ENCODE assay signal across 8 mouse cellular contexts in genomic region chr6:100882381-100883213, GRCm38 (mm10). TPM values are rescaled to one million over a fixed set of nuclear protein-coding genes. Genes with fewer than 3 reads are reported as not detected.
A peak's percentile ranks its signal among the peaks of the same experiment; 100 is the strongest.
DNase-seq lines count a peak whose midpoint lies in the region; ATAC-seq and TF ChIP-seq lines count a peak whose summit lies in the region.

No protein-coding gene starts in this region.

- DNase-seq in A20 (ENCODE audit: low read depth, low spot score), result peak; percentile 45
- DNase-seq in adrenal gland, postnatal 14 days, result peak; percentile 74
- DNase-seq in liver, adult 2 months (ENCODE audit: extremely low read depth, low read depth, low spot score), result peak; percentile 82
- DNase-seq in natural killer cell, adult 2 months (ENCODE audit: low spot score in 2 of 2), result peak; percentile 9 to 37
- DNase-seq in stomach, postnatal 0 days (ENCODE audit: low spot score), result peak; percentile 67

- WGBS in heart, embryonic 11.5 days (ENCODE audit: insufficient replicate concordance), result 24% methylated on average over 15 of the region's 15 CpGs
- 12% methylated on average over 15 of the region's 15 CpGs for WGBS in kidney, embryonic 16.5 days
- WGBS in liver, adult 2 months, result 4% methylated on average over 15 of the region's 15 CpGs
- WGBS in stomach, postnatal 0 days, result 18% methylated on average over 15 of the region's 15 CpGs

- peak; percentile 69; the same call in 1 of the 2 replicates for TF ChIP-seq CTCF in embryonic fibroblast, embryonic 13.5 days (IDR thresholded peaks at IDR 0.05; ENCODE audit: borderline replicate concordance, insufficient read depth, low read length)
- TF ChIP-seq CTCF in liver, adult 2 months (IDR thresholded peaks at IDR 0.05; ENCODE audit: low read depth, low read length), result peak; percentile 78
- peak; percentile 97 for TF ChIP-seq CTCF in stomach, postnatal 0 days (IDR thresholded peaks at IDR 0.05; ENCODE audit: low read depth)

- H3K4me2 ChIP-seq in heart, embryonic 11.5 days, result peak overlapping the region; percentile 52
- peak overlapping the region; percentile 37 for H3K4me2 ChIP-seq in kidney, embryonic 16.5 days (replicated peaks; ENCODE audit: low read depth, low read length)
- peak overlapping the region; percentile 35 for H3K4me2 ChIP-seq in stomach, postnatal 0 days (replicated peaks; ENCODE audit: low read depth)

- H3K9me3 ChIP-seq in heart, embryonic 11.5 days (replicated peaks; ENCODE audit: control insufficient read depth, low read length), result no peaks in the 10 kb centered on the region
- H3K9me3 ChIP-seq in kidney, embryonic 16.5 days (ENCODE audit: low read length), result peaks cover 3% of the 10 kb centered on the region
- no peaks in the 10 kb centered on the region for H3K9me3 ChIP-seq in stomach, postnatal 0 days (ENCODE audit: control insufficient read depth, low read length)

- no peak for TF ChIP-seq EP300 in stomach, postnatal 0 days (optimal IDR thresholded peaks at IDR 0.05)

- no peak overlapping the region for H3K4me3 ChIP-seq in embryonic fibroblast, embryonic 13.5 days (ENCODE audit: insufficient read depth, low read length)
- H3K4me3 ChIP-seq in heart, embryonic 11.5 days (ENCODE audit: low read depth, low read length), result no peak overlapping the region
- 0 out of 2 replicates have a peak overlapping the region, but pooled peaks have one; percentile 4 for H3K4me3 ChIP-seq in kidney, embryonic 16.5 days (ENCODE audit: low read length)
- peak overlapping the region; percentile 35 for H3K4me3 ChIP-seq in liver, adult 2 months (ENCODE audit: insufficient read depth, low read depth, low read length)
- H3K4me3 ChIP-seq in stomach, postnatal 0 days (ENCODE audit: low read depth, low read length), result no peak overlapping the region

- H3K27me3 ChIP-seq in heart, embryonic 11.5 days (ENCODE audit: control insufficient read depth, insufficient read depth, low read length), result peaks cover 10% of the 10 kb centered on the region
- no peaks in the 10 kb centered on the region for H3K27me3 ChIP-seq in kidney, embryonic 16.5 days (ENCODE audit: insufficient read depth, low read length)
- H3K27me3 ChIP-seq in liver, adult 2 months (ENCODE audit: control insufficient read depth, insufficient read depth, low read length), result no peaks in the 10 kb centered on the region
- H3K27me3 ChIP-seq in stomach, postnatal 0 days (ENCODE audit: control insufficient read depth, insufficient read depth, low read length), result no peaks in the 10 kb centered on the region

- no peak overlapping the region for H3K9ac ChIP-seq in heart, embryonic 11.5 days (ENCODE audit: low read depth, low read length)
- H3K9ac ChIP-seq in kidney, embryonic 16.5 days (replicated peaks; ENCODE audit: low read length), result no peak overlapping the region
- no peak overlapping the region for H3K9ac ChIP-seq in liver, adult 2 months (ENCODE audit: low read depth, low read length)
- no peak overlapping the region for H3K9ac ChIP-seq in stomach, postnatal 0 days (ENCODE audit: low read length)

- H3K36me3 ChIP-seq in heart, embryonic 11.5 days (ENCODE audit: control insufficient read depth, insufficient read depth, low read length), result no peaks in the 10 kb centered on the region
- H3K36me3 ChIP-seq in kidney, embryonic 16.5 days (ENCODE audit: insufficient read depth, low read length), result no peaks in the 10 kb centered on the region
- H3K36me3 ChIP-seq in liver, adult 2 months (ENCODE audit: control insufficient read depth, insufficient read depth, low read length), result no peaks in the 10 kb centered on the region
- H3K36me3 ChIP-seq in stomach, postnatal 0 days (ENCODE audit: control insufficient read depth, insufficient read depth, low read length), result no peaks in the 10 kb centered on the region

- TF ChIP-seq POLR2A in embryonic fibroblast, embryonic 13.5 days (IDR thresholded peaks at IDR 0.05; ENCODE audit: low read depth, low read length), result no peak
- no peak for TF ChIP-seq POLR2A in liver, adult 2 months (IDR thresholded peaks at IDR 0.05; ENCODE audit: extremely low read depth, insufficient read depth, low read length)

- H3K4me1 ChIP-seq in embryonic fibroblast, embryonic 13.5 days (ENCODE audit: control insufficient read depth, insufficient read depth, low read length), result no peaks in the 10 kb centered on the region
- no peaks in the 10 kb centered on the region for H3K4me1 ChIP-seq in heart, embryonic 11.5 days (ENCODE audit: control insufficient read depth, insufficient read depth, low read length)
- peaks cover 9% of the 10 kb centered on the region; the same call in 1 of the 2 replicates for H3K4me1 ChIP-seq in kidney, embryonic 16.5 days (ENCODE audit: insufficient read depth, low read length)
- H3K4me1 ChIP-seq in liver, adult 2 months (ENCODE audit: control insufficient read depth, insufficient read depth, low read length), result no peaks in the 10 kb centered on the region
- H3K4me1 ChIP-seq in stomach, postnatal 0 days (replicated peaks; ENCODE audit: control insufficient read depth, insufficient read depth), result no peaks in the 10 kb centered on the region

- ATAC-seq in heart, embryonic 11.5 days (replicated peaks; ENCODE audit: insufficient number of reproducible peaks, low FRiP score, low TSS enrichment), result no peak
- ATAC-seq in kidney, embryonic 16.5 days (ENCODE audit: low FRiP score, low TSS enrichment), result peak; percentile 89
- ATAC-seq in stomach, postnatal 0 days (ENCODE audit: low FRiP score, low TSS enrichment), result no peak

- no peak overlapping the region for H3K27ac ChIP-seq in embryonic fibroblast, embryonic 13.5 days (ENCODE audit: insufficient read depth, low read length)
- H3K27ac ChIP-seq in heart, embryonic 11.5 days (ENCODE audit: low read depth, low read length), result no peak overlapping the region
- peak overlapping the region; percentile 37; the same call in 1 of the 2 replicates for H3K27ac ChIP-seq in kidney, embryonic 16.5 days (ENCODE audit: low read length)
- H3K27ac ChIP-seq in liver, adult 2 months (replicated peaks; ENCODE audit: insufficient read depth, low read depth, low read length), result no peak overlapping the region
- no peak overlapping the region for H3K27ac ChIP-seq in stomach, postnatal 0 days (replicated peaks)

- H3K79me2 ChIP-seq in liver, adult 2 months (ENCODE audit: control insufficient read depth, insufficient read depth, low read length), result no peaks in the 10 kb centered on the region

RNA-seq across cellular contexts. Expression of gene Ppp4r2, which starts 49.2 kb away (rescaled TPM):
- total RNA-seq in adrenal gland, postnatal 14 days (2021), result 76.3 and 96.5 TPM in 2 replicates
- polyA plus RNA-seq in embryonic fibroblast, embryonic 13.5 days (2011; ENCODE audit: insufficient read length, low read depth, missing spikeins), result 136 and 155 TPM in 2 replicates
- polyA plus RNA-seq in heart, embryonic 11.5 days (2014; fragmentation: Nextera tagmentation; extraction: Ambion mirVana), result 21.9 and 25.1 TPM in 2 replicates
- 16.7 and 17.7 TPM in 2 replicates for polyA plus RNA-seq in kidney, embryonic 16.5 days (2015; fragmentation: Nextera tagmentation; extraction: Ambion mirVana)
- total RNA-seq in liver, adult 2 months (2014; rRNA removed), result 27.4 and 28.1 TPM in 2 replicates
- polyA plus RNA-seq in liver, adult 2 months (2012; rRNA removed), result 8.3 and 10.6 TPM in 2 replicates
- polyA plus RNA-seq in stomach, postnatal 0 days (2015; fragmentation: Nextera tagmentation; extraction: Ambion mirVana), result 8.3 and 8.7 TPM in 2 replicates

Comparison
In these comparisons a context has a peak if more than half of its experiments do, and no peak if none do; other contexts are left out.
1. DNase-seq: peak in every context shown above with its lines; median percentile 82 in liver, adult 2 months; 74 in adrenal gland, postnatal 14 days; 67 in stomach, postnatal 0 days; 45 in A20; 23 in natural killer cell, adult 2 months.
2. H3K4me3 ChIP-seq: peak in kidney, embryonic 16.5 days (single experiment) and liver, adult 2 months (single experiment); none in embryonic fibroblast, embryonic 13.5 days (single experiment), heart, embryonic 11.5 days (single experiment) and stomach, postnatal 0 days (single experiment).
3. Peak in every context shown above with its lines, with median percentiles within 50 percentile points of each other: CTCF ChIP-seq and H3K4me2 ChIP-seq.